Mouse (Mus musculus): ENCODE results near the gene Bcap31.

GRCm38 (mm10) chrX:73744774-73745481 lies 29.0 kb upstream of the Bcap31 start:
- no peak for TF ChIP-seq POLR2A (IDR thresholded peaks at IDR 0.05; ENCODE audit: low read depth, low read length)
- no peak for TF ChIP-seq CTCF (IDR thresholded peaks at IDR 0.05; ENCODE audit: borderline replicate concordance, insufficient read depth, low read length)
